Mouse (Mus musculus) limb, embryonic 10.5 days (tissue): ENCODE measurements around the gene Accs. TPM values are rescaled to one million over a fixed set of nuclear protein-coding genes. Genes with fewer than 3 reads are reported as not detected.

ENCODE experiments used
- DNase-seq: peaks from one replicate; pipeline ENCODE4 v3.0.0-alpha.2; 2017; ENCODE audit warnings: low spot score
- H3K27ac ChIP-seq: fragments of 300-500 bp; sonication (generic); 2 replicates; pipeline ENCODE4 v1.5.1; 2016; ENCODE audit warnings: mild to moderate bottlenecking
- H3K27me3 ChIP-seq: fragments of 300-500 bp; sonication (generic); 2 replicates; pipeline ENCODE4 v1.6.1; 2016; ENCODE audit warnings: low read depth, mild to moderate bottlenecking; ENCODE audit not compliant: poor library complexity, severe bottlenecking
- H3K36me3 ChIP-seq: fragments of 300-500 bp; sonication (generic); 2 replicates; pipeline ENCODE4 v1.6.1; 2016; ENCODE audit warnings: mild to moderate bottlenecking, moderate library complexity
- H3K4me1 ChIP-seq: fragments of 300-500 bp; sonication (generic); 2 replicates; pipeline ENCODE4 v1.6.1; 2016
- H3K4me3 ChIP-seq: fragments of 300-500 bp; sonication (generic); 2 replicates; pipeline ENCODE4 v1.5.1; 2016; ENCODE audit warnings: mild to moderate bottlenecking, moderate library complexity
- H3K9me3 ChIP-seq: fragments of 300-500 bp; sonication (generic); replicated peaks from 2 replicates; pipeline ENCODE4 v1.6.1; 2016; ENCODE audit warnings: mild to moderate bottlenecking
- WGBS: fragments of 180-500 bp; shearing (Covaris S2); methylation state at CpG from one replicate; pipeline ENCODE4 v1.1.7; 2016; 5-methylcytosine and 5-hydroxymethylcytosine counted together
- polyA plus RNA-seq: library from polyadenylated mRNA; unstranded; fragments of >200 nt; fragmentation: Nextera tagmentation; extraction: Ambion mirVana; gene quantifications from 2 replicates; pipeline ENCODE4 v1.2.1, GENCODE M21; 2016

The Accs gene
- polyA plus RNA-seq, 1 experiment from 2014 or later: 10.2 TPM

DNA sequence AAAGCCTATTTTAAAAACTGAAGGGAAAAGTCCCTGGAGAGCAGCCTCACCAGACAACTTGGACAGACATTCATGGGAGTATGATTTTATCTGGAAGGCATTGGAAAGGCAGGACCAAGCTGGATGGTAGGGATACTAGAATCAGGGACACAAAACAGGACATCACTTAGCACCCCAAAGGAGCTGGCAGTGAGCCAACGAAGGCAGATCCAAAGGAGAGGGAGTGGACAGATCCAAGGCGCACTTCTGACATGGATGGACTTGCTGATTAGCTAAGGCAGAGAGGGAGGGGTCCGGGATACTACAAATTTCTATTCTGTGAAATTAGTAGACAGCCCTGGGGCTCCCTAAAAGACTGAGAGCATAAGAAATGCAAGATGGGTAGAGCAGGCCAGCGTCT lies 44.2 kb downstream of the Accs start:
- DNase-seq: no peak
- WGBS: 96% methylated on average over 4 of the region's 4 CpGs

DNA sequence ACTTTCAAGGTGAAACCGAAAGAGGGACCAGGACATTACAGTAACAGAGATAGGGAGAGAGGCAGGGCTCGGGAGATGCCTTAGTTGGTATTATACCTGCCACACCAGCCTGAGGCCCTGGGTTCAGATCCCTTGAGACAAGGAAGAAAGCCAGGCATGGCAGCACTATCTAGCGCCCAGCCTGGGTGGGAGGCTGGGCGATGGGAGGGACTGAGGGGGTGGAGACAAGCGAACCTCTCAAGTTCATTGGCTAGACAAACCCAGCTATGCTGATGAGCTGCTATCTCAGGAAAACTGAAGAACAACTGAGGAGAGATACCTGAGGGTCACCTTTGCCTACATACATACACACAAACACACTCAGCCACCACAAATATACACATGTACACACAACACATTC lies 44.7 kb downstream of the Accs start:
- Histone ChIP-seq H3K4me1 (no peaks in the 10 kb centered on the region), H3K36me3 (peaks cover 79% of the 10 kb centered on the region), H3K9me3 (no peaks in the 10 kb centered on the region), H3K27me3 (no peaks in the 10 kb centered on the region), H3K4me3 (no peak overlapping the region), H3K27ac (no peak overlapping the region)
- no peak for DNase-seq
- 78% methylated on average over 5 of the region's 5 CpGs for WGBS

More for the DNA sequence above, 44.2 kb downstream of the Accs start:
- H3K9me3 ChIP-seq: no peaks in the 10 kb centered on the region
- no peak overlapping the region for H3K27ac ChIP-seq
- no peak overlapping the region for H3K4me3 ChIP-seq
- H3K36me3 ChIP-seq: peaks cover 79% of the 10 kb centered on the region
- no peaks in the 10 kb centered on the region for H3K27me3 ChIP-seq
- H3K4me1 ChIP-seq: no peaks in the 10 kb centered on the region

GRCm38 (mm10) chr2:93802947-93803346 lies 46.8 kb downstream of the Accs start:
- Histone ChIP-seq H3K27ac (no peak overlapping the region), H3K27me3 (no peaks in the 10 kb centered on the region), H3K9me3 (no peaks in the 10 kb centered on the region), H3K4me3 (no peak overlapping the region), H3K4me1 (no peaks in the 10 kb centered on the region), H3K36me3 (peaks cover 71% of the 10 kb centered on the region)
- DNase-seq: no peak
- 96% methylated on average over 2 of the region's 2 CpGs for WGBS

GRCm38 (mm10) chr2:93801097-93801496 lies 48.6 kb downstream of the Accs start:
- no peak for DNase-seq
- peaks cover 69% of the 10 kb centered on the region for H3K36me3 ChIP-seq
- no peak overlapping the region for H3K27ac ChIP-seq
- H3K9me3 ChIP-seq: no peaks in the 10 kb centered on the region
- no peaks in the 10 kb centered on the region for H3K27me3 ChIP-seq
- H3K4me3 ChIP-seq: no peak overlapping the region
- 89% methylated on average over 7 of the region's 7 CpGs for WGBS
- no peaks in the 10 kb centered on the region for H3K4me1 ChIP-seq

DNA sequence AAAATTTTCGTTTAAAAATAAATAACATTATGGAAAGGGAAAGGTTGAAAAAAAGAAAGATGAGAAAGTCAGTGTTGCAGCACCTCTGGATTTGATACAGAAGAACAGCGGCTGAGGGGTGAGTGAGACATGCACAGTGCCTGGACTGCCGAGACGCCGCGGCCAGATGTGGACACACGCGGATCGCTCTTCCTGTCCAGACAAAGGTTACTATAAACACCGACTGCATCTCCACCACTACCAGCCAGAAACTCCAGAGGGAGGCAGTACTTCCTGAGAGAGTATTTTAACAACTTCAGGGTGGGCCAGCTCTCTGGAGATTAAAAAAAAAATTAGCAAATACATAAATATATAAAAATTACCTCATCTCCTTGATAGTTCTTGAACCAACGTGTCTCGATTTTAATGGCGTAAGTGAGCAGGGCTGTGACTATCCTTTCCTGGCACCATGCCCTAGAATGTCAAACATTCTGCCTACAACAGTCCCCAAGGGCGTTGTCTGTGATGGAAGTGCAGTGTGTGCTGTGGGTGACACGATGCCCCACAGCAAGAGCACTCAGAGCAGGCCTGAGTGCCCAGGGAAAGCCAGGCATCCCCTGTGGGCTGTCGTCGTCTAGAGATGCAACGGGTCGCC lies 52.5 kb downstream of the Accs start:
- Histone ChIP-seq H3K4me1 (peaks cover 2% of the 10 kb centered on the region), H3K36me3 (peaks cover 75% of the 10 kb centered on the region), H3K27ac (no peak overlapping the region), H3K9me3 (no peaks in the 10 kb centered on the region), H3K27me3 (no peaks in the 10 kb centered on the region), H3K4me3 (no peak overlapping the region)
- 93% methylated on average over 19 of the region's 19 CpGs for WGBS
- DNase-seq: no peak

GRCm38 (mm10) chr2:93794375-93794774 lies 55.4 kb downstream of the Accs start:
- peaks cover 23% of the 10 kb centered on the region for H3K4me1 ChIP-seq
- no peak overlapping the region for H3K4me3 ChIP-seq
- H3K27ac ChIP-seq: no peak overlapping the region
- 94% methylated on average over 5 of the region's 5 CpGs for WGBS
- DNase-seq: no peak
- H3K36me3 ChIP-seq: peaks cover 59% of the 10 kb centered on the region
- H3K9me3 ChIP-seq: no peaks in the 10 kb centered on the region
- H3K27me3 ChIP-seq: no peaks in the 10 kb centered on the region

DNA sequence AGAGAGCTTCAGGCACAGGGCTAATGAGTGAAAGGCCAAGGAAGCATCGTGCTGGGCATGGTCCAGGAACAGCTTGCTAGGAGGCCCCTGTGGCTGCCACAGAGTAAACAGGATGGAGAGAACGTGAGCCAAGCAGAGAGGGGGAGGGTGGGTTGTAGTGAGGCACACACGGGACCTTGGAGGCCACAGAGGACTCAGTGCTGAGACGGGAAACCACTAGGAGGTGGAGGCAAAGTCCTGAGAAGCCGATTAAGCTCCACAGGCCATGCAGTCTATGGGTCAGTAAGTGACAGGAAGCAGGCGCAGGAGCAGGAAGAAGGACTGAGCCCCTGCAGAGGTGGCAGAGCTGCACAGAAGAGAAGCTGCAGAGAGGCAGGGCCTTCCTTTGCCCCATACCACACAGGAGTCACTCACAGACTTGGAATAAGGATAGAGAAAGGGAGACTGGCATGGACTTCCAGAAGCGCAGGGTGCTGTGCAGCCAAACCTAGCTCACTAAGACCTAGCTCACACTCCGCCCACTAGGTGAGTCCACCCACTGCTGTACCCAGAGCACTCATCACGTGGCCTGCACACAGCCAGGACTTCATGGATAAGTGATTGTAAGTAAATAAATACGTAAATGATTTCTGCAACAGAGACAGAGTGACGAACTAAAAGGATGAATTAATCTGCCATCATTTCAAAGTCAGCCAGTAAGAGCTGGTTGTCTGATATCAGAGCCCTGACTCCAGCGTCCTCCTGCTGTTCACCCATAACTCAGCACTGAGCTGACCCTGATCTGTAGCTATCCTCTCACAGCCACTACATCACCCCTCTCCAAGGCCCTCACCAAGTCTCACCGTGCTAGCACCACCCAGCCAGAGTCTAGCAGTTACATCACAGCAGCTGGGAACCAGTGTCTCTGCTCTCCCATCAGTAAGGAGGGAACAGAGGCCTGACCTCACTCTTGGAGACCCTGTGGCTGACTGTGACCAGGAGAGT lies 57.9 kb downstream of the Accs start:
- Histone ChIP-seq H3K4me1 (peaks cover 26% of the 10 kb centered on the region), H3K4me3 (no peak overlapping the region), H3K9me3 (no peaks in the 10 kb centered on the region), H3K36me3 (peaks cover 60% of the 10 kb centered on the region), H3K27me3 (0 out of 2 replicates have a peak, but pooled peaks cover 11% of the 10 kb centered on the region), H3K27ac (peak overlapping the region; percentile 57)
- WGBS: 56% methylated on average over 13 of the region's 13 CpGs
- no peak for DNase-seq

GRCm38 (mm10) chr2:93790798-93791345 lies 58.9 kb downstream of the Accs start:
- 89% methylated on average over 4 of the region's 4 CpGs for WGBS
- no peak for DNase-seq
- H3K4me1 ChIP-seq: peaks cover 32% of the 10 kb centered on the region
- H3K36me3 ChIP-seq: peaks cover 52% of the 10 kb centered on the region
- H3K27ac ChIP-seq: peak overlapping the region; percentile 57
- no peak overlapping the region for H3K4me3 ChIP-seq
- 0 out of 2 replicates have a peak, but pooled peaks cover 12% of the 10 kb centered on the region for H3K27me3 ChIP-seq
- H3K9me3 ChIP-seq: no peaks in the 10 kb centered on the region

- Histone ChIP-seq H3K27ac (no peak overlapping the region), H3K4me1 (peaks cover 53% of the 10 kb centered on the region), H3K36me3 (peaks cover 28% of the 10 kb centered on the region), H3K27me3 (peaks cover 19% of the 10 kb centered on the region), H3K4me3 (no peak overlapping the region), H3K9me3 (no peaks in the 10 kb centered on the region)
- 85% methylated on average over 5 of the region's 5 CpGs for WGBS
- no peak for DNase-seq
Measured at GRCm38 (mm10) chr2:93788557-93788956, 61.2 kb downstream of the Accs start.

- H3K9me3 ChIP-seq: no peaks in the 10 kb centered on the region
- DNase-seq: peak; percentile 79
- WGBS: 44% methylated on average over 4 of the region's 4 CpGs
- H3K27me3 ChIP-seq: peaks cover 38% of the 10 kb centered on the region
- peaks cover 54% of the 10 kb centered on the region for H3K4me1 ChIP-seq
- no peak overlapping the region for H3K27ac ChIP-seq
- peaks cover 22% of the 10 kb centered on the region for H3K36me3 ChIP-seq
- no peak overlapping the region for H3K4me3 ChIP-seq
Measured at GRCm38 (mm10) chr2:93786175-93786574, 63.6 kb downstream of the Accs start.

DNA sequence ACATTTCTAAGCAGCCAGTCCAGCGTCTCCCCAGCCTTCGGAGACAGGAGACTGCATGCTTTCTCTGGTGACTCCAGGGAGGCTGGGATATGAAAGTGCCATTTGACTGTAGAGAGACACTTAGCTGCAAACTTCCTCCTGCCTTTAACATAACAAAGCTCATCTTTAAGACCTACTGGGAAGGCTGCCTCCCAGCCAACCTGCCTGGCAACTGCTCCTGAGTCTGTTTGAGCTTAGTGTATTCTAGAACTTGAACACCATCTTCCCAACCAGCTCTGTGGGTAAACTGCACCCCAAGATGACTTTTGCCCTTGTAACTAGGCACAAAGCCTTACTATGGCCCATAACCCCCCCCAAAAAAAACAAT lies 64.3 kb downstream of the Accs start:
- peaks cover 22% of the 10 kb centered on the region for H3K36me3 ChIP-seq
- no peaks in the 10 kb centered on the region for H3K9me3 ChIP-seq
- H3K27me3 ChIP-seq: peaks cover 44% of the 10 kb centered on the region
- no peak for DNase-seq
- peaks cover 55% of the 10 kb centered on the region for H3K4me1 ChIP-seq
- peak overlapping the region; percentile 54 for H3K27ac ChIP-seq
- WGBS: 2% methylated on average over 2 of the region's 2 CpGs
- H3K4me3 ChIP-seq: no peak overlapping the region

DNA sequence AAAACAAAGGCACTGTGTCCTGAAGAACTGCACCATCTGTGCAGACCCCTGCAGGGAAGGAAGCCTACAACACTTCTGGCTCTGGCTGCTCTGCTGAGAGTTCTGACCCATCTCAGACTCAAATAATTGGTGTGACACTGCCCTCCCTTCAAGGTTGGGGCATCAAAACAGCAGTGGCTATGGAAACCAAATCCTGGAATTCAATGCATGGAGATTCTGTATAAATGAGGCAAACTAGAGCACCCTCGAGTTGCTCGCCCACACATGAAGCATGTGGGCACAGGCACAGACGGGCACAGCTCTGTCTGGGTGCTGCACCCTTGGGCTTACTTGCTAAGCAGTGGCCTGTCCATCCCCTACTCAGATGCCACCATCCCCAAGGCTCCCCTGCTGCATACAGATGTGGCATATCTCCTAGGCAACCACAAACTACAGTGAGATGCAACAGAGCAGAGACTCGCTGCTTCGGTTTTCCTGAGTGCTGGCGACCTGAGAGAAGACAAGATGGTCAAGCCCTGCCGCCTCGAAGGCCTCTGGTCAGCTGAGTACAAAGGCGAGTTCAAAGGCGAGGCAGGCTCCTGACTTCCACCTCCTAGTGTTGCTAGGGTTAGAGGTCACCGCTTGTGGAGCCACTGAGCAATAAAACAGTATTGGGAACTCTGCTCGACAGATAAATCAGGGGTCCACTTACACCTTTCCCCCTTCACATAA lies 64.9 kb downstream of the Accs start:
- 16% methylated on average over 12 of the region's 12 CpGs for whole genome bisulfite sequencing
- H3K27me3 ChIP-seq: peaks cover 44% of the 10 kb centered on the region

More for the DNA sequence above, 64.9 kb downstream of the Accs start:
- no peak overlapping the region for H3K4me3 ChIP-seq
- H3K4me1 ChIP-seq: peaks cover 56% of the 10 kb centered on the region
- H3K9me3 ChIP-seq: no peaks in the 10 kb centered on the region
- peak overlapping the region; percentile 54 for H3K27ac ChIP-seq
- peak; percentile 56 for DNase-seq
- peaks cover 19% of the 10 kb centered on the region for H3K36me3 ChIP-seq
